Mouse (Mus musculus) C2C12 (cell line): ENCODE measurements around the gene Sun5. TPM values are rescaled to one million over a fixed set of nuclear protein-coding genes. Genes with fewer than 3 reads are reported as not detected.

Experiments used
- H3K27me3 ChIP-seq: one replicate; pipeline ENCODE4 v1.6.1; 2011; ENCODE audit not compliant: control insufficient read depth, insufficient read depth, insufficient read length
- H3K36me3 ChIP-seq: one replicate; pipeline ENCODE4 v1.6.1; 2011; ENCODE audit not compliant: control insufficient read depth, insufficient read depth
- H3K4me3 ChIP-seq: one replicate; pipeline ENCODE4 v1.5.1; 2011; ENCODE audit warnings: mild to moderate bottlenecking, control low read depth; ENCODE audit not compliant: poor library complexity, insufficient read depth, severe bottlenecking
- H3K79me2 ChIP-seq: one replicate; pipeline ENCODE4 v1.6.1; 2011; ENCODE audit not compliant: control insufficient read depth, insufficient read depth
- H3K79me3 ChIP-seq: one replicate; pipeline ENCODE4 v1.6.1; 2011; ENCODE audit warnings: low read depth, control low read depth
- H3ac ChIP-seq: one replicate; pipeline ENCODE3; 2011; ENCODE audit warnings: low read depth; ENCODE audit not compliant: control insufficient read depth, insufficient read length
- CEBPB ChIP-seq: IDR thresholded peaks from one replicate; pipeline ENCODE4 v1.6.1; 2011; ENCODE audit warnings: low read depth, mild to moderate bottlenecking, control low read depth, moderate library complexity
- CTCF ChIP-seq: IDR thresholded peaks from one replicate; pipeline ENCODE4 v1.5.1; 2011; ENCODE audit not compliant: control insufficient read depth, insufficient read depth, insufficient read length
- FOSL1 ChIP-seq: IDR thresholded peaks from one replicate; pipeline ENCODE4 v1.8.0; 2011; ENCODE audit warnings: mild to moderate bottlenecking, low read length; ENCODE audit not compliant: poor library complexity, insufficient read depth, severe bottlenecking
- MAX ChIP-seq: IDR thresholded peaks from one replicate; pipeline ENCODE4 v1.6.1; 2011; ENCODE audit warnings: mild to moderate bottlenecking, control low read depth
- MYOD1 ChIP-seq: IDR thresholded peaks from one replicate; pipeline ENCODE4 v1.6.1; 2011; ENCODE audit warnings: low read depth; ENCODE audit not compliant: control insufficient read depth, insufficient read length
- MYOG ChIP-seq: IDR thresholded peaks from one replicate; pipeline ENCODE4 v1.6.1; 2011; ENCODE audit not compliant: control insufficient read depth, insufficient read length; ENCODE audit errors: extremely low read depth
- USF1 ChIP-seq: IDR thresholded peaks from one replicate; pipeline ENCODE4 v1.6.1; 2011; ENCODE audit warnings: low read depth, mild to moderate bottlenecking, control low read depth, moderate library complexity
- polyA plus RNA-seq: library from polyadenylated mRNA; unstranded; fragments of >200 nt; fragmentation: generic; extraction: Trizol; gene quantifications from one replicate; pipeline ENCODE4 v1.2.1, GENCODE M21; 2012; ENCODE audit warnings: missing spikeins

The Sun5 gene
- polyA plus RNA-seq, 1 experiment = not detected

DNA sequence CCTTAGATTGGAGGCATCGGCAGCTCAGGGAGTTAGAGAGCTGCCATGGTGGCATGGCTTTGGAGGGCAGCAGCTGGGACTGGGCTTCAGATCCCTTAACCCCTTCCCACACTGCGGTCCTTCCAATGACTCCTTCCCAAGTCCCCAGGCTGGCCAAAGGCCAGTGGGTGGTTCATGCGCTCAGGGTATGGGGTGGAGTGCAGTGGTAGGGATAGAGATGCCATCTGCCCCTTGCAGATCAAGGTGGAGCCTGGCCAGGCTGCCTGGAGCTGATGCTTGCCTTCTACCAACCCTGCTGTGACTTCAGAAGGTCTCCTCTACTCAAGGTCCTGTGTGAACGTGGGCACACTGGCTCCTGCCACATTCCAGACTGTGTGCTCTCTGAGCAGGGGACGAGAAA is 28.2 kb upstream of the Sun5 start:
- TF ChIP-seq MAX = no peak
- TF ChIP-seq FOSL1 = no peak
- TF ChIP-seq CTCF = no peak
- no peak for TF ChIP-seq MYOG
- no peak for TF ChIP-seq USF1
- no peak for TF ChIP-seq CEBPB
- no peak for TF ChIP-seq MYOD1
- H3K79me3 ChIP-seq = no peaks in the 10 kb centered on the region

GRCm38 (mm10) chr2:153874745-153875144 is 3.9 kb upstream of the Sun5 start, which contains the start of gene Bpifb2:
Gene Bpifb2, plus strand, starts transcription at chr2:153875045.
- H3K36me3 ChIP-seq = no peaks in the 10 kb centered on the region
- peaks cover 12% of the 10 kb centered on the region for H3K27me3 ChIP-seq
- H3ac ChIP-seq = no peak within 1 kb of the TSS
- no peak within 1 kb of the TSS for H3K4me3 ChIP-seq
- H3K79me3 ChIP-seq = no peaks in the 10 kb centered on the region
- TF ChIP-seq CEBPB (no peak), FOSL1 (no peak), USF1 (no peak), MAX (no peak), MYOG (no peak), CTCF (no peak), MYOD1 (no peak)
- H3K79me2 ChIP-seq = no peaks in the 10 kb centered on the region

More for the DNA sequence above, 28.2 kb upstream of the Sun5 start:
- Histone ChIP-seq H3K36me3 (no peaks in the 10 kb centered on the region), H3ac (no peak overlapping the region), H3K79me2 (no peaks in the 10 kb centered on the region), H3K4me3 (no peak overlapping the region), H3K27me3 (peaks cover 3% of the 10 kb centered on the region)

DNA sequence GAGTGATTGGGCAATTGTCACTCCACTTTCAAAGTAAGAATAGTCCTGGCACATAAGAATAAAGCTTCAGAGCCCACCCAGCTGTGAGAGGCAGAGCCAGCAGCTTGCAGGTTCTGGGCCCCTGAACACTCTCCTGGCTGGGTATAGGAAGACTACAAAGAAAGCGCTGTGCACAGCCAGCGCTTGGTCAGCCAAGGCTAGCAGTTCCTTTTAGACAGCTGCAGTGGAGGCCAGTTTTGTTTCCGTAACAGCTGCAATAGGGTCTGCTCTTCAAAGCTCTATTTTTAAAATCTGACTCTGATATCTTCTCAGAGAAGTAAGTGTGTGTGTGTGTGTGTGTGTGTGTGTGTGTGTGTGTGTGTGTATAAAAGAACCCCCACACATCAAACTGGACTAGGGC is 8.9 kb downstream of the Sun5 start:
- no peak overlapping the region for H3K4me3 ChIP-seq
- H3K79me3 ChIP-seq = no peaks in the 10 kb centered on the region
- no peak overlapping the region for H3ac ChIP-seq
- TF ChIP-seq CEBPB (no peak), USF1 (no peak), MYOD1 (no peak)
- no peaks in the 10 kb centered on the region for H3K36me3 ChIP-seq
- no peaks in the 10 kb centered on the region for H3K27me3 ChIP-seq
- H3K79me2 ChIP-seq = no peaks in the 10 kb centered on the region

DNA sequence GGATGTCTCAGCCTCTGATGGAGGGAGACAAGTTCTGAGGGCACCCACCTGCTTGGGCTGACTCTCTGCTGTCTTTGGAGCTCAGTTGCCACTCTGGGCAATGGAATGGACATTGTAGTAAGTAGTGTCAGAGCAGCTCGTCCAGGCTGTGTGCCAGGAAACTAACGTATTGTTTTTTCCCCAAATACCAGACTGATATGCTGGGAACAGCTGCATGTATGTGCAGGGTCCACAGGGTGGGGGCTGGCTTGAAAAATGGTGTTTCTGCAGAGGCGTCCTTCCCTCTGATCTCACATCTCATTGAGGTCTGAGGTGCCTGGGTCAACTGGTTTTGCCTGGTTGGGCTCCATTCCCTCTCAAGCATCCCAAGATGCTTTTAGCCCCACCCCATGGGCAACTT is 10.2 kb downstream of the Sun5 start:
- H3K36me3 ChIP-seq = no peaks in the 10 kb centered on the region
- no peaks in the 10 kb centered on the region for H3K79me2 ChIP-seq
- H3K27me3 ChIP-seq = no peaks in the 10 kb centered on the region
- no peak overlapping the region for H3ac ChIP-seq
- TF ChIP-seq MAX (no peak), MYOD1 (no peak)
- no peaks in the 10 kb centered on the region for H3K79me3 ChIP-seq
- no peak overlapping the region for H3K4me3 ChIP-seq

- H3K79me2 ChIP-seq = no peaks in the 10 kb centered on the region
These were observed 10.6 kb downstream of the Sun5 start for GRCm38 (mm10) chr2:153860315-153860714.

GRCm38 (mm10) chr2:153859581-153859980 is 11.3 kb downstream of the Sun5 start:
- no peak overlapping the region for H3ac ChIP-seq
- H3K79me3 ChIP-seq = no peaks in the 10 kb centered on the region
- TF ChIP-seq CEBPB (no peak), USF1 (no peak), FOSL1 (no peak), MYOG (no peak), MYOD1 (no peak), MAX (no peak), CTCF (no peak)
- no peaks in the 10 kb centered on the region for H3K79me2 ChIP-seq
- H3K27me3 ChIP-seq = peaks cover 2% of the 10 kb centered on the region
- no peaks in the 10 kb centered on the region for H3K36me3 ChIP-seq
- no peak overlapping the region for H3K4me3 ChIP-seq

More at GRCm38 (mm10) chr2:153860315-153860714, 10.6 kb downstream of the Sun5 start:
- Histone ChIP-seq H3K4me3 (no peak overlapping the region), H3K79me3 (no peaks in the 10 kb centered on the region), H3ac (no peak overlapping the region), H3K36me3 (no peaks in the 10 kb centered on the region), H3K27me3 (no peaks in the 10 kb centered on the region)
- TF ChIP-seq CTCF (no peak), FOSL1 (no peak), MYOG (no peak), MAX (no peak), MYOD1 (no peak), USF1 (no peak), CEBPB (no peak)

GRCm38 (mm10) chr2:153853544-153853943 is 17.3 kb downstream of the Sun5 start:
- no peaks in the 10 kb centered on the region for H3K79me2 ChIP-seq
- no peak overlapping the region for H3ac ChIP-seq
- TF ChIP-seq MYOD1 (no peak), CTCF (no peak), FOSL1 (no peak), MYOG (no peak), USF1 (no peak), CEBPB (no peak), MAX (no peak)
- H3K27me3 ChIP-seq = peaks cover 8% of the 10 kb centered on the region
- H3K79me3 ChIP-seq = no peaks in the 10 kb centered on the region
- H3K36me3 ChIP-seq = no peaks in the 10 kb centered on the region
- H3K4me3 ChIP-seq = no peak overlapping the region
